Mouse (Mus musculus): ENCODE data around the gene Slc12a7.

- TF ChIP-seq RCOR1 (IDR thresholded peaks at IDR 0.05; ENCODE audit: low read depth, low read length), result no peak
- TF ChIP-seq CTCF (IDR thresholded peaks at IDR 0.05 in 2 of 3, conservative IDR thresholded peaks at IDR 0.05 in 1 of 3; ENCODE audit: control insufficient read depth in 1 of 3, insufficient read depth in 1 of 3, low read depth in 2 of 3, low read length in 3 of 3, poor library complexity in 1 of 3, severe bottlenecking in 1 of 3), result no peak
- TF ChIP-seq GATA1 (IDR thresholded peaks at IDR 0.05; ENCODE audit: low read depth, low read length), result no peak
- no peak for TF ChIP-seq POLR2A (IDR thresholded peaks at IDR 0.05; ENCODE audit: control insufficient read depth in 1 of 2, insufficient read depth in 1 of 2, low read depth in 1 of 2, low read length in 2 of 2, poor library complexity in 1 of 2)
- no peak for TF ChIP-seq EP300 (IDR thresholded peaks at IDR 0.05; ENCODE audit: low read depth in 1 of 2, low read length in 2 of 2)
- TF ChIP-seq USF1 (IDR thresholded peaks at IDR 0.05; ENCODE audit: low read depth, low read length), result no peak
- TF ChIP-seq TCF12 (IDR thresholded peaks at IDR 0.05; ENCODE audit: low read depth, low read length), result no peak
- TF ChIP-seq MXI1 (IDR thresholded peaks at IDR 0.05; ENCODE audit: low read depth, low read length), result no peak
- TF ChIP-seq ELF1 (IDR thresholded peaks at IDR 0.05; ENCODE audit: low read depth, low read length), result no peak
- TF ChIP-seq GABPA (IDR thresholded peaks at IDR 0.05; ENCODE audit: low read depth, low read length), result no peak
- no peak for TF ChIP-seq TAL1 (IDR thresholded peaks at IDR 0.05; ENCODE audit: low read length)
- no peak for TF ChIP-seq JUND (IDR thresholded peaks at IDR 0.05; ENCODE audit: low read depth, low read length)
- no peak for TF ChIP-seq ZNF384 (IDR thresholded peaks at IDR 0.05; ENCODE audit: low read depth, low read length)
- no peak for TF ChIP-seq SIN3A (IDR thresholded peaks at IDR 0.05; ENCODE audit: low read length)
Measured at GRCm38 (mm10) chr13:73846589-73847464, 113.9 kb downstream of the Slc12a7 start.

Data from MEL (cell line).